Mouse (Mus musculus): ENCODE data around the gene Il11. TPM values are rescaled to one million over a fixed set of nuclear protein-coding genes. Genes with fewer than 3 reads are reported as not detected.

The Il11 gene
- polyA plus RNA-seq, 1 experiment from 2014 or later, result 0.39 TPM

DNA sequence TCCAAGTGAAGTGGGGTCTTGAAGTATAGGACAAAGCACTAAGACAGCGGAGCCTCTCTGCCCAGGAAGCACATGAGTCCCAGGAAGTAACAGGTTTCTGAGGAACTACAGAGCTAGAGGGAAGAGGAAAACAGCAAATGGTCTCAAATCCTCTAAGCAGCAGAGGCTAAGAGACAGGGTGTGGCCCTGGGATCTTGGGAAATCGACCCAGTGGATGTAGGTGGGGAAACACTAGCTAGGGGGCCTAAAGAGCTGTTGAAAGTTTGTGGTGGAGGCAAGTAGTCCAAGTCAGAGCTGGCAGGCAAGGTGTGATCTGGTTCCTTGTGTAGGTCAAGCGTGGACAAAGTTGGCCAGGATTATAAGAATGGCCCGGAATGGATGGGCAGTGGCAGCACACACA lies 34.3 kb downstream of the Il11 start:
- H3K27me3 ChIP-seq, result no peaks in the 10 kb centered on the region
- ATAC-seq (ENCODE audit: low FRiP score, low read depth), result no peak
- no peaks in the 10 kb centered on the region for H3K9me3 ChIP-seq
- peaks cover 21% of the 10 kb centered on the region for H3K4me1 ChIP-seq
- 73% methylated on average over 4 of the region's 4 CpGs for WGBS
- no peak overlapping the region for H3K4me2 ChIP-seq (replicated peaks)
- H3K9ac ChIP-seq, result no peak overlapping the region
- H3K36me3 ChIP-seq, result peaks cover 40% of the 10 kb centered on the region
- H3K4me3 ChIP-seq, result no peak overlapping the region
- H3K27ac ChIP-seq, result no peak overlapping the region

DNA sequence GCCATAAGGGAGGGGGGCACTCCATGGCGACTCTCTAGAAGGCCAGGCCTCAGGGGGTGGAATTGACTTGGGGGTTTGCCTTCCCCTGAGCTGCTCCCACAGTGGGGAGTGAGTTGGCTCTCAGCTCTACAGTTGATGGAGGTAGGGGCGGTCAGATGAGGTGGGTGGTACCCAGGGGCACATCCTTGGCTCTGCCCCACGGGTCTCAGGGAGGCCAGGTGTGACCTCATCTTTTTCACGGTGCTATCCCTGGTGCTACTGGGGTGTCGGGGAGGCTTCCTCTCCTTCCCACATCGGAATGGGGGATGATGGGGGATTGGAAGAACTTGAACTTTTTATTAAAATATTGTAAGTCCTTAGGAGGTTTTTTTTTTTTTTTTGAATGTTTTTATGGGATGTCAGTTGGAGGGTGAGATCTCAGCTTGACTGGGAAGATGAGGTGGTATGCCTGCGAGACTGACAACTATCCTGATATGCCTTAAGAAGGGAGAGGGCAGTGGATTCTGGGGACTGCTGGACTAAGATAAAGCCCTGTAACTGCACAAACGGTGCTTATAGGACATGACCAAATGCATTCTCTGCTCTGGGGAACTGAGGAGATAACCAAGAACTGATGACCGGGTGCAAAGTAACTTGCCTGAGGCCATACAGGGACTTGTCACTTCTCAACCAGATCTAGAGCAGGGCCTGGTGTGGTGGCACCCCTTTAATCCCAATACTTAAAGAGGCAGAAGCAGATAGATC lies 35.3 kb downstream of the Il11 start:
- Histone ChIP-seq H3K36me3 (peaks cover 49% of the 10 kb centered on the region), H3K27me3 (no peaks in the 10 kb centered on the region), H3K4me1 (peaks cover 17% of the 10 kb centered on the region), H3K4me3 (no peak overlapping the region), H3K9me3 (no peaks in the 10 kb centered on the region), H3K27ac (no peak overlapping the region), H3K9ac (no peak overlapping the region), H3K4me2 (replicated peaks) (no peak overlapping the region)
- WGBS, result 64% methylated on average over 9 of the region's 9 CpGs
- ATAC-seq (ENCODE audit: low FRiP score, low read depth), result no peak

DNA sequence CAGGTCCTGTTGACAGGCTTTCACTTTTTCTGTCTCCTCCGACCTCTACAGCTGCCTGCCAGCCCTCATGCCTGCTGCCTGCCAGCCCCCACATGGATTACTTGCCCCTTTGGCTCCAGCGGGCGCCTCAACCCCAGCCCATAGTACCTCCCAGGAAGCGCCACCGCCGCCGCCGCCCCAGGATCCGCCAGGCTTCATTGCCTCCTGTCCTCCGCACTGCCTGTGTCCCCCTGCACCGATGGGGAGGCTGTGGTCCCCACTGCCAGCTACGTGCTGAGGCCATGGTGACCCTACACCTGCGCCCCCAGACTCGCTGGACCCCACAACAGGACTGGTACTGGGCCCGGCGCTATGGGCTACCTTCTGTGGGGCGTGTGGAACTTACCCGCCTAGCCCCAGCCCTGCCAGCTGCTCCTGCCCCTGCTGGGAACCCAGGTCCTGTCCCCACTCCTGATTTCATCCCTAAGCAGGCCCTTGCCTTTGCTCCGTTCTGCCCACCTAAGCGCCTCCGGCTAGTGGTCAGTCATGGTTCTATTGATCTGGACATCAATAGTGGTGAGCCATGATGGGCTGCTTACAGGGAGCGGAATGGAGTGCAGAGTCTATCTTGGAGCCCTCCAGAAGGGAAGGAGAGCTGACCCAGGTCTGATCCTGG lies 36.2 kb downstream of the Il11 start:
- Histone ChIP-seq H3K36me3 (peaks cover 53% of the 10 kb centered on the region), H3K9me3 (no peaks in the 10 kb centered on the region), H3K4me1 (peaks cover 17% of the 10 kb centered on the region), H3K27ac (no peak overlapping the region), H3K4me3 (no peak overlapping the region), H3K27me3 (no peaks in the 10 kb centered on the region), H3K9ac (no peak overlapping the region), H3K4me2 (replicated peaks) (no peak overlapping the region)
- no peak for ATAC-seq (ENCODE audit: low FRiP score, low read depth)
- WGBS, result 84% methylated on average over 22 of the region's 22 CpGs

DNA sequence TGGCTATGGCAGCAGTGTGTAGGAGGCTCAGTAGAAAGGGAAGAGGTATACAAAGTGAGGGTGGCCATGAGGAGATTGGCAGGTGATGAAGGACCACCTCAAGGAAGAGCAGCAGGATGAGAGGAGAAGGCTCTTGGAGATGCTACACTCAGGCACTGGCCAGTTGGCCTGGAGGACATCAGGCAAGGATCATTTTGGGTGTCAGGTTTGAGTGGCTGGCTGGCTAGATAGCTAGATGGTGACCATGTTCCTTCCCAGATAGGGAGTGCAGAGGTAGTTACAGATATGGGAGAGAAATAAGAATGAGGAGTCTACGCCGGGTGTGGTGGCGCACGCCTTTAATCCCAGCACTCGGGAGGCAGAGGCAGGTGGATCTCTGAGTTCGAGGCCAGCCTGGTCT lies 37.8 kb downstream of the Il11 start:
- Histone ChIP-seq H3K4me1 (peaks cover 25% of the 10 kb centered on the region), H3K36me3 (peaks cover 53% of the 10 kb centered on the region), H3K4me2 (replicated peaks) (no peak overlapping the region), H3K4me3 (no peak overlapping the region), H3K27ac (no peak overlapping the region), H3K27me3 (no peaks in the 10 kb centered on the region), H3K9me3 (no peaks in the 10 kb centered on the region), H3K9ac (no peak overlapping the region)
- 95% methylated on average over 6 of the region's 6 CpGs for WGBS
- ATAC-seq (ENCODE audit: low FRiP score, low read depth), result no peak

DNA sequence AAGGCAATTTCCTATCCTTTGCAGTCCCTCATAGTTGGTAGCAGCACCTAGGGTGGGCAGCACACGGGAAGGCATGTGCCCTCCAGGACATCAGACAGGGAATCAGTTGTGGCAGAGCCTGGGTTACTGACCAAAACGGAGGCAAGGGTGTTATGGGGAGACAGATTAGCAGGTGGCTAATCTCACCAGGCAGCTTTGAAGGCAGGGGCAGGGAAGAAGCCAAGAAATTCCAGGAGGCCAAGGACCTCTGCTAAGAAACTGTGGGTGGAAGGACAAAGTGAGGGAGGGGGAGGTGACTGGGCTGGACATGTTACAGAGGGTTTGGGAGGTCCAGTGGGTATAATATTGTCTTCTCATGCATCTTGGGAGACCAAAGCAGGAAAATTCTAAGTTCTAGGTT lies 39.3 kb downstream of the Il11 start:
- ATAC-seq (ENCODE audit: low FRiP score, low read depth), result no peak
- no peak overlapping the region; the same call in 1 of the 2 replicates for H3K9ac ChIP-seq
- H3K4me3 ChIP-seq, result no peak overlapping the region
- no peak overlapping the region for H3K27ac ChIP-seq
- WGBS, result 69% methylated on average over 2 of the region's 2 CpGs
- H3K4me1 ChIP-seq, result peaks cover 32% of the 10 kb centered on the region
- no peaks in the 10 kb centered on the region for H3K9me3 ChIP-seq
- no peaks in the 10 kb centered on the region for H3K27me3 ChIP-seq
- no peak overlapping the region for H3K4me2 ChIP-seq (replicated peaks)
- H3K36me3 ChIP-seq, result peaks cover 44% of the 10 kb centered on the region

DNA sequence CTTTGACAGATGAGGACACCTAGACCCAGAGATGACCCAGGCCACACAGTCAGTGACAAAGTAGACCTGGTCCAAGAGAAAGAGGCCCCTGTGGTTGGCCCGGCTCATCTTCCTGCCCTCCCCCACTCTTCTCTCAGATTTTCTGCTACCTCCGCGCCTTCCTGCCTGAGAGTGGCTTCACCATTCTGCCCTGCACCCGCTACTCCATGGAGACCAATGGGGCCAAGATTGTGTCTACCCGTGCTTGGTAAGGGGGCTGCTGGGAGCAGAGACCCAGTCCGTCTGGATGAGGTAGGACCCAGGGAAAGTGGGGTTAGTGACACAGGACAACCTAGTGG lies 40.2 kb downstream of the Il11 start:
- Histone ChIP-seq H3K36me3 (peaks cover 44% of the 10 kb centered on the region), H3K9ac (peak overlapping the region; percentile 86), H3K27ac (no peak overlapping the region), H3K4me1 (peaks cover 32% of the 10 kb centered on the region), H3K4me3 (0 out of 2 replicates have a peak overlapping the region, but pooled peaks have one; percentile 3), H3K27me3 (no peaks in the 10 kb centered on the region), H3K4me2 (replicated peaks) (0 out of 2 replicates have a peak overlapping the region, but pooled peaks have one; percentile 7), H3K9me3 (no peaks in the 10 kb centered on the region)
- 91% methylated on average over 6 of the region's 6 CpGs for WGBS
- no peak for ATAC-seq (ENCODE audit: low FRiP score, low read depth)

DNA sequence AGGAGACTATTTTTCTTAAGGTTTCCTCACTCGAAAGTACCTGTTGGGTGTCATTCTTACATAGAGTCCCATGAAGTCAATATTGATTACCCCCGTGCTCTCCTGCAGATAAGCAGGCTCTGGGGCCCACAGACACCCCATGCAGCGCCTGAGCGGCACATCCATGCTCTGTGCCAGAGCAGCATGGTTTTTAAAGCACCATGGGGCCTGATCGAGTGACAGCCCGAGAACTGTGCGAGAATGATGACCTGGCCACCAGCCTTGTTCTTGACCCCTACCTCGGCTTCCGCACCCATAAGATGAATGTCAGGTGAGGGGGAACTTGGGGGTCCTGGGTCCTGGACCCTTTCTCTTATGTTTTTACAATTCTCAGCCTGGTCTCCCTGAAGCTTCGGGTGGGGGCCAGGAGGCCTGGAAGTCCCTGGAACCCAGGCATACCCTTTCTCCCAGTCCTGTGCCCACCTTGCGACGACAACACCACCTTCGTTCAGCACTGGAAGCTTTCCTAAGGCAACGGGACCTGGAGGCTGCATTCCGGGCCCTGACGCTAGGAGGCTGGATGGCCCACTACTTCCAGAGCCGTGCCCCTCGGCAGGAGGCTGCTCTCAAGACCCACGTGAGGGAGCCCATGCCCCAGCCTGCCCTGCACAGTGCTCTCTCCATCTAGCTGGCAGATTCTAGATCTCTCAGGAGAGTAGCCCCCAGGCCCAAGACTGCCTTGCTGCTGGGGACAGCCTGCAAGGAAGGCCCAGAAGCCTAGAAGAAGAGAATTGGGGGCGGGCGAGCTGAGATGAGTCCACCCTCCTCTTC lies 40.8 kb downstream of the Il11 start:
- H3K36me3 ChIP-seq, result peaks cover 41% of the 10 kb centered on the region
- H3K27ac ChIP-seq, result 0 out of 2 replicates have a peak overlapping the region, but pooled peaks have one; percentile 89
- peak overlapping the region; percentile 86 for H3K9ac ChIP-seq
- H3K4me2 ChIP-seq (replicated peaks), result peak overlapping the region; percentile 90
- ATAC-seq (ENCODE audit: low FRiP score, low read depth), result no peak
- H3K4me1 ChIP-seq, result peaks cover 32% of the 10 kb centered on the region
- no peaks in the 10 kb centered on the region for H3K27me3 ChIP-seq
- peak overlapping the region; percentile 78 for H3K4me3 ChIP-seq
- H3K9me3 ChIP-seq, result no peaks in the 10 kb centered on the region
- 82% methylated on average over 21 of the region's 21 CpGs for WGBS

DNA sequence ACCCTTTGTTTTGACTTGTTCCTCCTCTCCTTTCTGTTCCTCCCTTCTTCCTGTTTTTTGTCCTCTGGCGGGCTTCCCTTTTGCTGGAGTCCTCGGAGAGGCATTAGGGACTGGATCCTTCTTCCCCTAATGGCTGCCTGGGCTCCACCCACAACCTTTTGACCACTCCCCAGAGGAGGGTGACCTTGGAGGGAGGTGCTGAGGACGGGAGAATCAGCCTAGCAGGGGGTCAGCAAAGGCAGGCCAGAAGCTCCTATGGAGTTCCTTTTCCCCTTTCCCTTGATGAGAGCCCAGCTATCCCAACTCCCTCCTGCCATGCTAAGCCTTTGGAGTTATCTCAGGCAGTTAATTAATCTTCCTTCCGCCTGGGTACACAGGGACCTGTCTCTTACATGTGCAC lies 41.5 kb downstream of the Il11 start:
- peaks cover 33% of the 10 kb centered on the region for H3K36me3 ChIP-seq
- peak overlapping the region; percentile 78 for H3K4me3 ChIP-seq
- 12% methylated on average over 4 of the region's 4 CpGs for WGBS
- H3K4me2 ChIP-seq (replicated peaks), result peak overlapping the region; percentile 90
- no peak for ATAC-seq (ENCODE audit: low FRiP score, low read depth)
- H3K27ac ChIP-seq, result peak overlapping the region; percentile 89
- peaks cover 32% of the 10 kb centered on the region for H3K4me1 ChIP-seq
- H3K27me3 ChIP-seq, result no peaks in the 10 kb centered on the region
- H3K9ac ChIP-seq, result peak overlapping the region; percentile 86
- H3K9me3 ChIP-seq, result no peaks in the 10 kb centered on the region

DNA sequence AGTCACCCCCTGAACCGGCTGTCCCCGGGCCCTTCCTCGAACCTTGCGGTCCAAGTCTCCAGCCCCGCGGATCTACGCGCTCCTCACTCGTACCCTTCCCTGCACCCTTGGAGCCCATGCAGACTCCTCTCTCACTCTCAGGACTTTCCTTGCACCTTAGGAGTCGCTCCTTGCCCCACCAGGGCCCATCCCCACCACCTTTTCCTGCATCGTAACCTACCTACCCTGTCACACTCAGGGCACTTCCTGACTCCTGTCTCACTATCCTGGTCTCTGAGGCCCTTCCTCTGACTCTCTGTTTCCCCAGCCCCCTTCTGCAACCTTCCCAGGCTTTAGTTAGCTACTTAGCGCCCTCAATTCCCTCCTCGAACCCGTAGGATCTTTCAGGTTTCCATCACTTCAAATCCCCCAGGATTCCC lies 42.3 kb downstream of the Il11 start:
- H3K4me3 ChIP-seq, result peak overlapping the region; percentile 78
- H3K9me3 ChIP-seq, result no peaks in the 10 kb centered on the region
- H3K27me3 ChIP-seq, result no peaks in the 10 kb centered on the region
- 0% methylated on average over 11 of the region's 14 CpGs for WGBS
- ATAC-seq (ENCODE audit: low FRiP score, low read depth), result no peak; the same call in 1 of the 2 replicates
- H3K4me2 ChIP-seq (replicated peaks), result peak overlapping the region; percentile 90
- peaks cover 32% of the 10 kb centered on the region for H3K4me1 ChIP-seq
- peak overlapping the region; percentile 86 for H3K9ac ChIP-seq
- H3K36me3 ChIP-seq, result peaks cover 25% of the 10 kb centered on the region
- H3K27ac ChIP-seq, result peak overlapping the region; percentile 89

DNA sequence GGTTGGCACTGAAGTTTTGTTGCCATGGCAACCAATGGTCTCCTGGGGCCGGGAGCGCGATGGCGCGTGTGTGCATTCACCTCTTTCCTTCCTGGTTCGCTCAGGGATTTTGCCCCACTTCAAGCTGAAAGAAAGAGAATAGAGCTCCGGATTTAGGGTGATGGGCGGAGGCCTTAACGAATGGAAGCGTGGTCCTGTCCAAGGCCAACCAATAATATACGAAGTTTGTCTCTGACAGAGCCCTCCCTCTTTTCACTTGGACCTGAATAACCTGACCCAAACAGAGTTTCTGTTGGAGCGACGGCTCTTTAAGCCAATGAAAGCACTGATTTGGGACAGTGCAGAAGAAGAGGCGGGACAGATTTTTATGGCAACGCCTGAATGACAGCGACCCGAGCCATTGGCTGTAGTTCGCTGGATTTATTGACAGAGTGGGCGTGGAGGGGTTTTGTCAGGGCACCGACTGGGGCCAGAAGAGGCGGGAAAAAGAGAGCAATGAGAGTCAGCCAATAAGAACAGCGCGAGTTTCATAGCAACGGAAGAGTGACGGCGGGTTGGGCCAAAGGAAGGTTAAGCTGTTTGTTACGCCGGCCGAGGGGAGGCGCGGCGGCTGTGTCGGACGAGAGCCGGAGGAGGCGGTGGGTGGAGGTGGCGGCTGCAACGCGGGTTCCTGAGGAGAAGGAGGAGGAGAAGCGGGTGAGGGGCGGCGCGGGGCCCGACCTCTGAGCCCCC lies 42.9 kb downstream of the Il11 start, which contains the start of gene Kmt5c:
Gene Kmt5c, plus strand, starts transcription at position 572 of the 732 bp plus-strand sequence.
- WGBS, result under 1% methylated on average over 40 of the region's 44 CpGs
- Histone ChIP-seq H3K9me3 (no peaks in the 10 kb centered on the region), H3K9ac (peak within 1 kb of the TSS; percentile 86)

DNA sequence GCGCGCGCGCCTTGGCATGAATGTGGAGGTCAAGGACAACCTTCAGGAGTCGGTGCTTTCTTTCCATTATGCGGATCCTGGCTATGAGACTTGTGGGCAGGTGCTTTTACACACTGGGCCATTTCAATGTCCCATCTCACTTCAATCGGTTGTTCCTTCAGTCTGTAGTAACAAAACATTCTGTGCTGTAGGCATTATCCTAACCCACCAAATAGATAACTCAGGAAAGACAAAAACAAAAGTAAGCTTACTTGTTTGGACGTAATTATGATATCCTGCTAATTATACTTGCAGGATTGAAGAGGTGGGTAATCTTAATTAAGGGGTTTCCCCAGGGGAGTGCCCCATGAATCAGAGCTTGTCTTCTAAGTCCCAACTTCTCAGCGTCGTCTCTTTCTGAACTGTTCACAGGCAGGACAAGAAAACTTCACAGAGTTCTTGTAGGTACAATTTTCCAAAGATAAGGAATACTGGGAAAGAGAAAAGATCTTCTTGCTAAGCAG lies 43.6 kb downstream of the Il11 start:
- peak overlapping the region; percentile 85 for H3K27ac ChIP-seq
- H3K4me3 ChIP-seq, result peak overlapping the region; percentile 78
- ATAC-seq (ENCODE audit: low FRiP score, low read depth), result no peak
- H3K4me1 ChIP-seq, result peaks cover 32% of the 10 kb centered on the region
- H3K27me3 ChIP-seq, result no peaks in the 10 kb centered on the region
- H3K9me3 ChIP-seq, result no peaks in the 10 kb centered on the region
- peak overlapping the region; percentile 63 for H3K4me2 ChIP-seq (replicated peaks)
- WGBS, result 54% methylated on average over 10 of the region's 10 CpGs
- H3K36me3 ChIP-seq, result peaks cover 20% of the 10 kb centered on the region
- H3K9ac ChIP-seq, result no peak overlapping the region

More for the DNA sequence above, 42.9 kb downstream of the Il11 start, which contains the start of gene Kmt5c:
- no peaks in the 10 kb centered on the region for H3K27me3 ChIP-seq
- H3K4me2 ChIP-seq (replicated peaks), result peak within 1 kb of the TSS; percentile 90
- H3K36me3 ChIP-seq, result peaks cover 25% of the 10 kb centered on the region
- peak; percentile 97 for ATAC-seq (ENCODE audit: low FRiP score, low read depth)
- H3K4me1 ChIP-seq, result peaks cover 32% of the 10 kb centered on the region
- H3K4me3 ChIP-seq, result peak within 1 kb of the TSS; percentile 78
- peak within 1 kb of the TSS; percentile 89 for H3K27ac ChIP-seq
